ENCODE assay signal across 17 mouse cellular contexts in genomic region chr8:72765696-72766095, GRCm38 (mm10). TPM values are rescaled to one million over a fixed set of nuclear protein-coding genes. Genes with fewer than 3 reads are reported as not detected.
A peak's percentile ranks its signal among the peaks of the same experiment; 100 is the strongest.
DNase-seq lines count a peak whose midpoint lies in the region; ATAC-seq lines count a peak whose summit lies in the region.
"Had no signal": no experiment of that assay in that cellular context is flagged by ENCODE, and none has a peak within 500 bp of the region (broad histone marks: within the 10 kb centered on the region; RNA-seq: fewer than 3 reads in every experiment).

No protein-coding gene starts in this region.

- intact Hi-C loops in gastrocnemius, postnatal 36 days (cut with DNase I): no loop called here

- H3K9me3 ChIP-seq in forebrain, embryonic 12.5 days: no peaks in the 10 kb centered on the region
- no peaks in the 10 kb centered on the region for H3K9me3 ChIP-seq in forebrain, embryonic 13.5 days (replicated peaks)
- no peaks in the 10 kb centered on the region for H3K9me3 ChIP-seq in liver, embryonic 11.5 days (ENCODE audit: control insufficient read depth, low read length)
- H3K9me3 ChIP-seq: embryonic facial prominence, embryonic 13.5 days; limb, embryonic 12.5 days; lung, embryonic 15.5 days; midbrain, embryonic 12.5 days had no signal

- H3K4me3 ChIP-seq in forebrain, embryonic 12.5 days (replicated peaks): no peak overlapping the region
- H3K4me3 ChIP-seq in forebrain, embryonic 13.5 days: no peak overlapping the region
- H3K4me3 ChIP-seq in liver, embryonic 11.5 days (ENCODE audit: low read depth, low read length): no peak overlapping the region
- H3K4me3 ChIP-seq: embryonic facial prominence, embryonic 13.5 days; limb, embryonic 12.5 days; lung, embryonic 15.5 days; midbrain, embryonic 12.5 days had no signal

- ATAC-seq in forebrain, embryonic 12.5 days (ENCODE audit: low FRiP score): 0 out of 2 replicates have a peak, but pooled peaks have one; percentile 27
- no peak for ATAC-seq in forebrain, embryonic 13.5 days
- peak; percentile 55 for ATAC-seq in liver, embryonic 11.5 days (replicated peaks; ENCODE audit: low FRiP score)

- 56% methylated on average over 4 of the region's 4 CpGs for whole genome bisulfite sequencing in forebrain, embryonic 12.5 days
- WGBS in forebrain, embryonic 13.5 days: 55% methylated on average over 4 of the region's 4 CpGs
- WGBS in liver, embryonic 11.5 days: 73% methylated on average over 4 of the region's 4 CpGs

- H3K9ac ChIP-seq in forebrain, embryonic 12.5 days: no peak overlapping the region
- H3K9ac ChIP-seq in forebrain, embryonic 13.5 days: no peak overlapping the region
- H3K9ac ChIP-seq in liver, embryonic 11.5 days (ENCODE audit: low read depth, low read length): no peak overlapping the region
- H3K9ac ChIP-seq: embryonic facial prominence, embryonic 13.5 days; limb, embryonic 12.5 days; lung, embryonic 15.5 days; midbrain, embryonic 12.5 days had no signal

- no peaks in the 10 kb centered on the region; the same call in 1 of the 2 replicates for H3K4me1 ChIP-seq in forebrain, embryonic 12.5 days
- H3K4me1 ChIP-seq in forebrain, embryonic 13.5 days: 0 out of 2 replicates have a peak, but pooled peaks cover 4% of the 10 kb centered on the region
- peaks cover 2% of the 10 kb centered on the region for H3K4me1 ChIP-seq in liver, embryonic 11.5 days (replicated peaks; ENCODE audit: control insufficient read depth, insufficient read depth, low read length)
- H3K4me1 ChIP-seq: limb, embryonic 12.5 days; midbrain, embryonic 12.5 days had no signal

- no peaks in the 10 kb centered on the region for H3K36me3 ChIP-seq in forebrain, embryonic 12.5 days (replicated peaks)
- H3K36me3 ChIP-seq in forebrain, embryonic 13.5 days (ENCODE audit: poor library complexity, severe bottlenecking): no peaks in the 10 kb centered on the region
- H3K36me3 ChIP-seq in liver, embryonic 11.5 days (ENCODE audit: control insufficient read depth, insufficient read depth, low read length): no peaks in the 10 kb centered on the region
- H3K36me3 ChIP-seq: embryonic facial prominence, embryonic 13.5 days; limb, embryonic 12.5 days; lung, embryonic 15.5 days; midbrain, embryonic 12.5 days had no signal

- no peak overlapping the region for H3K4me2 ChIP-seq in forebrain, embryonic 12.5 days
- H3K4me2 ChIP-seq in forebrain, embryonic 13.5 days: no peak overlapping the region
- no peak overlapping the region for H3K4me2 ChIP-seq in liver, embryonic 11.5 days
- H3K4me2 ChIP-seq: embryonic facial prominence, embryonic 13.5 days; limb, embryonic 12.5 days; lung, embryonic 15.5 days; midbrain, embryonic 12.5 days had no signal

- H3K27me3 ChIP-seq in forebrain, embryonic 12.5 days: no peaks in the 10 kb centered on the region
- H3K27me3 ChIP-seq in forebrain, embryonic 13.5 days: no peaks in the 10 kb centered on the region
- H3K27me3 ChIP-seq in liver, embryonic 11.5 days (replicated peaks; ENCODE audit: control insufficient read depth, insufficient read depth, low read length): no peaks in the 10 kb centered on the region
- H3K27me3 ChIP-seq: embryonic facial prominence, embryonic 13.5 days; limb, embryonic 12.5 days; lung, embryonic 15.5 days had no signal

- no peak overlapping the region for H3K27ac ChIP-seq in forebrain, embryonic 12.5 days
- no peak overlapping the region for H3K27ac ChIP-seq in forebrain, embryonic 13.5 days
- H3K27ac ChIP-seq in liver, embryonic 11.5 days (ENCODE audit: low read depth, low read length): no peak overlapping the region
- H3K27ac ChIP-seq: embryonic facial prominence, embryonic 13.5 days; limb, embryonic 12.5 days; lung, embryonic 15.5 days; midbrain, embryonic 12.5 days had no signal

- DNase-seq in liver, embryonic 11.5 days (ENCODE audit: low spot score): no peak
- DNase-seq in liver: no peak
- DNase-seq in ES-CJ7 (ENCODE audit: low read depth, low spot score): peak; percentile 56
- peak; percentile 27 for DNase-seq in induced T-regulatory cell, adult 2 months (ENCODE audit: low read depth)
- DNase-seq in gastrocnemius, postnatal 36 days: no peak
- no peak for DNase-seq in urinary bladder, postnatal 10 days (ENCODE audit: low spot score)
- DNase-seq: cerebellum, postnatal 36 days; kidney, postnatal 25 days; layer of hippocampus, postnatal 36 days; right cerebral cortex, postnatal 4 days; thymus, postnatal 4 days had no signal

RNA-seq across cellular contexts. Expression of gene F2rl3, which starts 4.0 kb away (rescaled TPM):
- 0.55 and 0.98 TPM in 2 replicates for polyA plus RNA-seq in forebrain, embryonic 12.5 days (2016; fragmentation: Nextera tagmentation; extraction: Ambion mirVana)
- polyA plus RNA-seq in forebrain, embryonic 13.5 days (2015; fragmentation: Nextera tagmentation; extraction: Ambion mirVana): 0.57 and 0.87 TPM in 2 replicates
- polyA plus RNA-seq in liver, embryonic 11.5 days (2014; fragmentation: Nextera tagmentation; extraction: Ambion mirVana): 8.5 and 8.6 TPM in 2 replicates
- total RNA-seq in gastrocnemius, postnatal 36 days (2021): 1 to 10 TPM in 1 of 2 experiments, under 1 TPM in 1; 0.99 to 1.3 TPM

RNA-seq across cellular contexts. Expression of gene Sin3b, which starts 42.6 kb away (rescaled TPM):
- 151 and 152 TPM in 2 replicates for polyA plus RNA-seq in forebrain, embryonic 12.5 days (2016; fragmentation: Nextera tagmentation; extraction: Ambion mirVana)
- 185 and 197 TPM in 2 replicates for polyA plus RNA-seq in forebrain, embryonic 13.5 days (2015; fragmentation: Nextera tagmentation; extraction: Ambion mirVana)
- 110 TPM in 2 replicates for polyA plus RNA-seq in liver, embryonic 11.5 days (2014; fragmentation: Nextera tagmentation; extraction: Ambion mirVana)
- total RNA-seq in gastrocnemius, postnatal 36 days (2021): 10 to 100 TPM; 32.5 to 33.0 TPM

Comparison
In these comparisons a context has a peak if more than half of its experiments do, and no peak if none do; other contexts are left out.
1. DNase-seq: peak in ES-CJ7 (single experiment) and induced T-regulatory cell, adult 2 months (single experiment); none in liver, embryonic 11.5 days (single experiment), liver (single experiment), gastrocnemius, postnatal 36 days (0 of 2) and urinary bladder, postnatal 10 days (single experiment).